Mouse (Mus musculus): ENCODE results near the gene Hist1h3f.

GRCm38 (mm10) chr13:23530901-23531875, 12.7 kb upstream of the Hist1h3f start, which contains the start of gene Hist1h4h:
- TF ChIP-seq CTCF (conservative IDR thresholded peaks at IDR 0.05; ENCODE audit: insufficient read depth, insufficient read length, low read depth, low read length): no peak
- TF ChIP-seq POLR2A (IDR thresholded peaks at IDR 0.05; ENCODE audit: low read depth, low read length): peak; percentile 98
